In the genomic region with DNA sequence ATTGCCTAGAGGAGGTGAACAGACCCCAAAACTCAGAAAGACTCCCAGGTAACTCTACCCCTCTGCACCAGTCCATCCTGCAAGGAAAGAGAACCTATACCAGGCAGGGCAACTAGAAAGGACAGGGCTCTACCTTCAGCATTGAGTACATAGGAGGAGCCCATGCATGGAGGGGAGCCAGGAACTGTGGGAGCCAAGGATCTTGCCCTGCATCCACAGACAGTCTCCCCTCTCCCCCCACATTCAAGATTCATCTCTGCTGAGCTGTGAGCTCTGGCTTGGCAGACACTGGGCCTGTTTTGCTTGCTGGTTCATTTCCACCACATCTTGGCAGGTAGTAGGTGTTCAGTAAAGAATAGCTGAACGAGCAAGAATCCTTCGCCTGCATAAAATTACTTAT, we compare ENCODE assay signal across 27 mouse cellular contexts.
"Had no signal": no experiment of that assay in that cellular context is flagged by ENCODE, and none has a peak within 500 bp of the region (broad histone marks: within the 10 kb centered on the region; RNA-seq: fewer than 3 reads in every experiment).

No protein-coding gene starts in this region.

- ATAC-seq: hindbrain, embryonic 16.5 days; inflammation-experienced regulatory T-cells, adult 6 months; intestine, embryonic 15.5 days; intestine, postnatal 0 days; liver, embryonic 12.5 days had no signal

- H3K27me3 ChIP-seq: heart, embryonic 12.5 days; hindbrain, embryonic 12.5 days; intestine, embryonic 15.5 days; limb, embryonic 13.5 days; limb, embryonic 15.5 days; liver, embryonic 12.5 days had no signal

- DNase-seq: gastrocnemius, adult 2 months; gastrocnemius, postnatal 10 days; gastrocnemius, postnatal 25 days; heart, adult 18-20 months; heart, postnatal 10 days; heart, postnatal 4 days; kidney, adult 18-20 months; kidney, adult 8-10 months; kidney, postnatal 10 days; kidney, postnatal 25 days; kidney, postnatal 4 days; layer of hippocampus, adult 9-11 months; layer of hippocampus, postnatal 36 days; left cerebral cortex, postnatal 4 days had no signal

- H3K4me2 ChIP-seq: heart, embryonic 12.5 days; hindbrain, embryonic 12.5 days; hindbrain, embryonic 14.5 days; intestine, embryonic 15.5 days; limb, embryonic 13.5 days; limb, embryonic 15.5 days; liver, embryonic 12.5 days had no signal

- H3K27ac ChIP-seq: gastrocnemius, adult 2 months; heart, embryonic 10.5 days; hindbrain, embryonic 10.5 days; hindbrain, embryonic 12.5 days; hindbrain, embryonic 14.5 days; intestine, embryonic 15.5 days; limb, embryonic 13.5 days; limb, embryonic 15.5 days; liver, embryonic 12.5 days; liver, embryonic 14.5 days had no signal

- H3K4me1 ChIP-seq: heart, embryonic 10.5 days; hindbrain, embryonic 10.5 days; intestine, embryonic 15.5 days; limb, embryonic 13.5 days; limb, embryonic 15.5 days; liver, embryonic 12.5 days had no signal

- H3K9ac ChIP-seq: heart, embryonic 12.5 days; hindbrain, embryonic 12.5 days; hindbrain, embryonic 14.5 days; intestine, embryonic 15.5 days; limb, embryonic 13.5 days; limb, embryonic 15.5 days; liver, embryonic 12.5 days; liver, embryonic 14.5 days had no signal

- H3K4me3 ChIP-seq: gastrocnemius, adult 2 months; heart, embryonic 10.5 days; heart, embryonic 12.5 days; hindbrain, embryonic 10.5 days; hindbrain, embryonic 12.5 days; intestine, embryonic 15.5 days; limb, embryonic 13.5 days; limb, embryonic 15.5 days; liver, embryonic 12.5 days had no signal

- H3K9me3 ChIP-seq: heart, embryonic 10.5 days; heart, embryonic 12.5 days; hindbrain, embryonic 10.5 days; hindbrain, embryonic 12.5 days; intestine, embryonic 15.5 days; limb, embryonic 13.5 days; limb, embryonic 15.5 days; liver, embryonic 12.5 days had no signal

- H3K36me3 ChIP-seq: heart, embryonic 10.5 days; heart, embryonic 12.5 days; hindbrain, embryonic 10.5 days; hindbrain, embryonic 12.5 days; intestine, embryonic 15.5 days; limb, embryonic 13.5 days; limb, embryonic 15.5 days; liver, embryonic 12.5 days had no signal
